Mouse (Mus musculus): ENCODE results near the gene Crocc.

Crocc gene

DNA sequence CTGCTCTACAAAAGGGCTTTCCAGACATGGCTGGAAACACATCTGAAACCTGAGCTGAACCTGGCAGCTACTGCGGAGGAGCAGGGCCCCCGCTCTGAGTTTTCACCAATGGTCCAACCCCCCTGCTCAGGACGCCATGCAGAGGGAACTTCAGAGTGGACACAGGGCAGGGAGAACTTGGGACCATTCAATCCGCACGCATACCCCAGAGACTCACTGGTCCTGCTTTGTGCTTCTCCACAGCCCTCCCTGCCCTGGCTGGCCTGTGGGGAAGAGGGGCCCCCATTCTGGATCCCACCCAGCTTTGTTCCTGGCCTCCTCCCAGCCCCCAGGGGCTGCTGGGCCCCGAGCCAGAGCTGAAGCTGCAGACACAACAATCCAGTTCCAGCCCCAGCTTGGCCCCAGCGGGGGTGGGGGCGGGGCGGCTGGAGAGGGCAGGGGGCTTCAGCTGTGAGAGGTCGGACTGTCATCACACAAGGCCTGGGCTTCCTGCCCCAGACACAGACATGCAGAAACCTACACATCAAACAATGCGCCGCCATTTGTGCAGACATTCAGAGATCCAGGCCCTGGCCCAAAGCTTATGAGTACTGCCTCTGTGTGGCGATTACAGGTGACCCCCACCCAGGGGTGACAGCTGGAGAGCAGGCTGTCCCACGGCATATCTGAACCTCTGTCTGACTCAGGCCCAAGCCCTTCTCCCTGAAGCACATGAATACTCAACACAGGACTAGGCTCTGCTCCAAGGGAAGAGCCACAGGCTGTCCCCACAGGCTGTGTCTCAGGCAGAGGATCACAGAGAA lies 39.3 kb downstream of the Crocc start:
- no peak for DNase-seq (ENCODE audit: low read depth)

DNA sequence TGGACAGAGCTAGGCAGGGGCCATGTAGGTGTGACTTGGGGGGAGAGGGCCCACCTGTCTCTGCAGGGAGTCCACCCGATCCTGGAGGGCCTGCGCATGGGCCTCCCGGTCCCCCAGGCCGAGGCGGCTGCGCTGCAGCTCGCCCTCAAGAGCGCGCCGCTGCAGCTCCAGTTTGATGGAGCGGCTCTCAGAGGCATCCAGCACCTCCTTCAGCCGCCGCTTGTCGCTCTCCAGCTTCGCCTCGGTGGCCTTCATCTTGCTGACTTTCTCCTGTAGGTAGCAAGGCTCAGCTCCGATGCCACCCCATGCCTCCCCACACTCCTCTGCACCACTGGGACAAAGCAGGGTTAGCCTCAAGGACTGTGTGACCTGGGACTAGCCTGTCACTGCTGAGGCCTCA lies 40.1 kb downstream of the Crocc start:
- DNase-seq (ENCODE audit: low read depth): no peak

DNA sequence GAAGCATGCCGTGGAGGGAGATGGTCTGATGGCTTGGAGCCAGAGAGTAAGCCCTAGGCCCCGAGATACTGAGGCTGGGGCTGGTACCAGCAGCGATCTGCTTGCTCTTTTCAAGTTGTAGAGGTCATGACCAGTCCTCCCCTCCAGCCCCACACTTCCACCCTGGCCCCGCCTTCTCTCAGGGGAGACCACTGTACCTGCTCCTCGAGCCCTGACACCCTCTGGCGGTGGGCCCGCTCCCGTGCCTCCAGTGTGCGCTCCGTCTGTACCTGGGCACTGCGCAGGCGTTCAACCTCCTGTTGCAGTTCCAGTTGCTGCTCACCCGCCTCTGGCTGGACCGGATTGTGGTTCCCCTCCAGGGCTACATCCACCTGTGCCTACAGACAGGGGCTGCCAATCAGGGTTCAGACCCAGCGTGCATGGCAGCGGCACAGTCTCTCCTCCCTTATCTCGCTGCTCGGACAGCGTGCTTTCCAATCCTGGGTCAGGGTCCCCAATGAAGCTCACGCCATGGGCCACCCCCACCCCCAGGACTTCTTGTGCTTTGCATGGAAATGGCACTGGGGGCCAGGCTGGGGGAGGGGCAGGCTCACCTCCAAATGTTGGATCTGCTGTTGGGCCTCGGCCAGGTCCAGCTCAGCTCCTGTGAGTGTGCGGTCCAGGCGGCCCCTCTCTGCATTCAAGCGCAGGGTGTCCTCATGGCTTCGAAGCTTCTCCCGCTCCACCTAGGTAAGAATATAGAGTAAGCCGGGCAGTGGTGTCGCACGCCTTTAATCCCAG lies 42.5 kb downstream of the Crocc start:
- DNase-seq (ENCODE audit: low read depth): no peak

DNA sequence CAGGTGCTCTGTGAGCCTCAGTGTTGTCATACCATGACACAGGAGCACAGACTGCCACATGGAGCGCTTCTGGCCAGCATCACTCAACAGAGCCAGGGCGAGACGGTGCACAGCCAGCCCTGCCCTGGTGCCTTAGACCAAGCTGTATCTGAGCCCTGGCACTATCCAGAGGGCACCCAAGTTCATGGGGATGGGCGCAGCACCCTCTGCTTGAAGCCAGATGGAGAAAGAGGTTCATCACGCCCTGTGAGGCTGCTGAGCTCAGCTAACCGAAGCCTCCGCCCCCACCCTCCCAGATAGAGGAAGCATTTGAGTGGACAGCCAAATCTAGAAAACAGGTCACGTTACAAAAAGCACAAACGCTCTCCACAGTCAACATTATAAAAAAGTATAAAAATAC lies 44.0 kb downstream of the Crocc start:
- DNase-seq (ENCODE audit: low read depth): no peak

DNA sequence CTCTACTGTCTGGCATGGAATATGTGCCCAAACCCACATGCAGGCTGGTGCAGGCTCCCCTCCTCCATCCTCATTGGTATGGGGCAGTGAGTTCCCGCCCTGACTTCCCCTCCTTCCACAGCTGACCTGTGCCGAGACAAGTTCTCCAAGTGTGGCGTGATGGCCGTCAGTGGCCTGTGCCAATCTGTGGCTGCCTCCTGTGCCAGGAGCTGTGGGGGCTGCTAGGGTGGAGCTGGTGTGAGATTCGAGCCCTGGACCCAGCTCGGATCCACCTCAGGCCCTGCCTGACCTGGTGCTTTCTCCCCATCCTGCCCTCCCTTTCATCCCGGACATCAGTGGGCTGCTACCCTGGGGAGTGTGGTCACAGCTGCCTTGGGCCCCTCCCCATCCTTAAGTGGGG lies 45.0 kb downstream of the Crocc start:
- no peak for DNase-seq (ENCODE audit: low read depth)

DNA sequence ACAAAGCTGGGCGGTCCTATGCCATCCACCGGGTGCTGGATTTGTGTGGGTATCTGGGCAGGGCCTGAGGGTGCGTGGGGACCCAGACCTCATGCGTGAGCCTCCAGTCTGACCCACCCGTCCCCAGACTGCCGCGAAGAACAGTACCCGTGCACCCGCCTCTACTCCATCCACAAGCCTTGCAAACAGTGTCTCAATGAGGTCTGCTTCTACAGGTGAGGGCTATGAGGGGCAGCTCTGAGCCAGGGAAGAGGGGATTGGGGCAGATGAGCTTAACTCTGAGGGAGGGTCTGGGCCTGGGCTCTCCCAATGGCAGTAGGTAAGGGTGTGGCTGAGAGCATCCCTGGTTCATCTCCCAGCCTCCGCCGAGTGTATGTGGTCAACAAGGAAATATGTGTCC lies 45.5 kb downstream of the Crocc start:
- DNase-seq (ENCODE audit: low read depth): no peak

DNA sequence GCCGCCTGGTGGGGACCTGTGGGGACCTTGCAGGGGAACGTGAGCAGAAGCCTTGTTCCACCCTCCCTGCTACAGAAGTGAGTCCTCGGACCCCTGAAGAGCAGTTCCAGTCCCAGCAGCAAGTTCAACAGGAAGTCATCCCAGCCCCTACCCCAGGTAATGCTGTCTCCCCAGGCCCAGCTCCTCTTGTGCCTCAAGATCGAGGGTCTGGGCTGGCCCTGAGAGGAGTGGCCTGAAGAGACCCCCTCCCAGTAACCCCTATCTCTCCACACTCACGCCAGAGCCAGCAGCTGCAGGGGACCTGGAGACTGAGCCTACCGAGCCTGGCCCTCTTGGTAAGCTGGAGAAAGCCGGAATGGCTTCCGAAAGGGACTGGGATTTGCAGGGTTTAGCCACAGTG lies 46.2 kb downstream of the Crocc start:
- no peak for DNase-seq (ENCODE audit: low read depth)

DNA sequence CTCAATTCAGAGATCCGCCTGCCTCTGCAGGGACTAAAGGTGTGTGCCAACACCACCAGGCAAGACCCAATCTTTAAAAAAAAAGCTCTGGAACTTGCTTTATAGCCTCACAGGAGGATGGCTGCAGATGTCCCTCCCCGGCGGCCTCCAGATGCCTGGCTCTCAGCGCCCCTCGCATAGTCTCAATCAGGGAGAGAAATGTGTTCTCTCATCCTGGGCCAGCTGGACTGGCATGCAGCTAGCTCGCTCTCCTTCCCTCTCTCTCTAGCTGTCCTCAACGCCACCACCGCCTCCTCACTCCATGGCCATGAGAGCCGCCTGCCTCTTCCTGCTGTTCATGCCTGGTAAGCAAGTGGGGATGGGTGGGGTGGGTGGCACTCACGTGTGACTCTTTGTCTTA lies 47.8 kb downstream of the Crocc start:
- DNase-seq (ENCODE audit: low read depth): no peak

DNA sequence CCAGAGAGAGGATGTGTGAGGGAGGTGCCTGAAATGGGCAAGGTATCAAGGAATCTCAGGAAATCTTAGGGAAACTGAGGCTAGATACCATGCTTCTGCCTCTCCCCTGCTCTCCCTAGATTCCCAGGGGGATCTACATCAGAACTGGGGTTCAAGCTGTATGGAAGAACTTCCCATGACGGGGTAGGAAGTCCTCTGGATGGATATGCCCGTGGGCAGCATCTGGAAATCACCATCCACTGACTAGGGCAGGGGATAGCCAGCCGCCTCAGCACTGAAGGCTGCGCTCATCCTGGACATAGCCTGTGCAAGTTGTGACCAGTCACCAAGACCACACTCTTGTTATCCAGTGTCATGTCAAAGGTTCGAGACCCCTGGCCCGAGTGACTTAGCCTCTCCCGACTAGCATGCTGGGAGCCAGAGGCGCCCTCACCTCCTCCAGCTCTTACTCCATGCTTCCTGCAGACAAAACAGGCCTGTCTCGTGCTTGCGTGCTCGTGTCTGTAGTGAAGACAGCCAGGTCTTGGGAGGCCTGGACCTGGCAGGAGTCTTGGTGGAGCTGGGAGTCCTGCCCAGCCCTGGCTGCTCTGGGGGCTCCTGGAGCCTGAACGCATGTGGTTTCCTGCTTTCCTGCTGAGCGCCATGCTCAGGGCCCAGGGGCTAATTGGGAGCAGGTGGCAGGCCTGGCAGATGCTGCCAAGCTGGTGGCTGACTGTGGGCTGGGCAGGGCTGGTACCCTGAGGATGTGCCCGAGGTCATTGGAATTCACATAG lies 48.6 kb downstream of the Crocc start:
- DNase-seq (ENCODE audit: low read depth): no peak

DNA sequence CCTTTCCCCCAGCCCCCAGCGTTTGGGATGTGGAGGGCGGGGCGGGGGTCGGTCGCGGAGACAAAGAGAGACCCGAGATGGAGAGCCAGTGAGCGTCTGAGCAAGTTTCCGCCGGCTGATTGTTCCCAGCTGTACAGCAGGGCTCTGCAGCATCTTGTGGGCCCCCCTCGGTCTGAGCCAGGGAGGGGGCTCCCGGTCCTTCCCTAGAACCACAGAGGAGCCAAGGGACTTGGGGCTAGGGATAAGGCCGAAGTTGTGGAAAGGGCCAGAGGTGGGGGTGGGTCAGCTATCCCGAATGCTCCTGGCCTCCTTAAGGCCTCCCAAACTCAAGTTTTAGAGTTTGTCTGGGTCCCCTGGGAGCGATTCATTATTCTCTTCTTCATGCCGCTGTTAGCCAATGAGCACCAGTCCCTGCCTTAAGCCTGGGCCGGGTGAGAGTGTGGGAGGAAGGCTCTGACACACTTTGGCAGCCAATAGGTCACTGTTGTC lies 49.4 kb downstream of the Crocc start:
- no peak for DNase-seq (ENCODE audit: low read depth)

DNA sequence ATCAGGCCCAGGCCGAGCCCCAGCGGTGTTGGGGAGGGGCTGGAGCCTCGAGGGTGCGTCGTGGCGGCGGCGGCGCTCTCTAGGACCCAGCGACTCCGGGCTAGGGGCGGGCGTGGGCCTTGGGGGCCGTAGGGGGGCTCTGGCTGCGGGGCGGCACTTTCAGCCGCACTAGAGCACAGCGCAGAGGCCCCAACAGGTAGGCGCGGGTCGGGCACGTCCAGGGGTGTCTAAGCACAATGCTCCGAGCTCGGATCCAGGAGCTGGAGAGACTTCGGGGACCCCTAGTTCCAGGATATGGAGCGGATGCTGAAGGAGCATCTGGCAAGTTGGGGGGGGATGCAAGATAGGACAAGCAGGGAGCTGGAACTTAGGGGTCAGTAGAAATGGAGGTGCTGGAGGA lies 49.8 kb downstream of the Crocc start:
- DNase-seq (ENCODE audit: low read depth): no peak

DNA sequence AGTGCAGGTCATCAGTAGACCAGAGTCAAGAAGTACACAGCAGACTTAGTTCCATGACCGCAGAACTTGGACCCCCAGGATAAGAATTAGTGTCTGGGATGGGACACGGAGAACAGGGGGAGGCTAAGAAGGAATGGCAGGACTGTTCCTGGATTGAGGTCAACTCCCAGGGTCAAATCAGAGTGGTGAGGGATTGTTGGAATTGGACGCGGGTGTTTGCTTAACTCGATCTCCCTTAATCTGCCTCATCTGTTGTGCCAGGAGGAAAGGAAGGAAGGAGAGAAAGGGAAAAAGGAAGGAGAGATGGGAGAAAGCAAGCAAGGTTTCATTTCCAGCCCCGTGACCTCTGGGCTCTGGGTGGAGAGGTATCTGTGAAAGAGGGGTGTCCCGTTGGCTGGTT lies 50.2 kb downstream of the Crocc start, which contains the start of gene Mfap2:
Mfap2 (plus strand) TSS at position 301 of the 400 bp plus-strand sequence.
- DNase-seq (ENCODE audit: low read depth): no peak

DNA sequence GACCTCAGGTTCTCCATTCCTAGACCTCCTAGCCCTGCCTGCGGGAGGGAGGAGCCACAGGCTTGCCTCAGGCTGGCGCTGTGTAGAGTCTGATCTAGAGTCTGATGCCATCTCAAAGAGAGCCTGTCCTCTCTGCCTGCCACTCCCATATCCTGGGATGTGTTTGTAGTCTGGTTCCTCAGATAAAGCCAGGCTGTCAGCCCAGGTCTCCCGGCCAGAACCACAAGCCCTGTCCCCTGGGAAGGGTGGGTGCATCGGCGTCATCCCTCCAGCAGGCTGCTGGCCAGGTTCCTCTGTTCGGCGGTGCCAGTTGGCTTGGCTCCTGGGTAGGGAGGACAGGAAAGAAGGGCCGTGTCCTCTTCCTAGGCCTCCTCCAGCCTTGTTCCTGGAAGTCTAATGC lies 52.3 kb downstream of the Crocc start:
- no peak for DNase-seq (ENCODE audit: low read depth)

DNA sequence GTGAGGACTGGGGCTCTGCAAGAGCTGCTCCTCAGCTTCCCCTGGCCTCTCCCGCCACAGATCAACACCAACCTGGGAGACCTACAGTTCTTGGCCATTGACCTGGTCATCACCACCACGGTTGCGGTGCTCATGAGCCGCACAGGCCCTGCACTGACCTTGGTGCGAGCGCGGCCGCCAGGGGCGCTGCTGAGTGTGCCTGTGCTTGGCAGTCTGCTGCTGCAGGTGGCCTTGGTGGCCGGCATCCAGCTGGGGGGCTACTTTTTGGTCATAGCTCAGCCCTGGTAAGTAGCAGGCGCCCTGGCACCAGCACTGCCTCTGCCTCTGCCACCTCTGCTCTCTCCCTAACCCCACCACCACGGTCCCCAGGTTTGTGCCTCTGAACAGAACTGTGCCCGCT lies 54.4 kb downstream of the Crocc start:
- DNase-seq (ENCODE audit: low read depth): no peak

DNA sequence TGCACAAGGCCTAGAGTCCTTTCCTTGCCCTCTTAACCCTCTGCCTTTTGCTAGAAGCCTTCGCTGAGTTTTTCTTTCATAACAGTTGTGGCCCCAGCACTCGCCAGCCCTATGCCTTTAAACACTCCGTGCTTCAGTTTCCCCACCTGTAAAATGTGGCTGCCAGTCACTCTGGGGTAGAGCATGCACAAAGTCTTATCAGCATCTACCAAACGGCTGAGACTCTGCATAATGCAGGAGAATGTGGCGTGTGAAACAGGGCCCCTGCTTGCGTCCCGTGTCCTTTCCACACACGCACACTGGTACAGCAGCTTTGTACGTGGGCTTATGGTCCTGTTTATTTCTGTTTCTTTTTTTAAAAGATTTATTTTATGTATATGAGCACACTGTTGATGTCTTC lies 63.5 kb downstream of the Crocc start:
- no peak for DNase-seq (ENCODE audit: low read depth)

DNA sequence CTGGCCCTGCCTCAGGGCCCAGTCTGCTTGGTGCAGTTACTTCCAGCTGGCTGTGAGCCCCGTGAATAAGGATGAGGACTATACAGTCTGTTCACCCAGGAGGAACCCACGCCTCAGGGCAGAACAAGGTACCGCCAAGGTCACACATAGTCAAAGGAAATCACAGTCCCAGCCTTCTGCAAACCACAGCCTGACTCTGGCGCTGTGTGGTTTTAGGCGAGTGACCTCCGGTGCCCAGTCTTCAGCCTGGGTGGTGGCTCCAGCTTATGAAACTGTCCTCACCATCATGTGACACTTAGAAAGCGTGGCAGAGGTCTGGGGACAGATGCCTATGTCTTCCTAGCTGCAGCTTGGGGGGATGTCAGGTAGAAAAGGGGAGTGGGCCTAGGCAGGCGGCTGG lies 64.5 kb downstream of the Crocc start:
- DNase-seq (ENCODE audit: low read depth): no peak

DNA sequence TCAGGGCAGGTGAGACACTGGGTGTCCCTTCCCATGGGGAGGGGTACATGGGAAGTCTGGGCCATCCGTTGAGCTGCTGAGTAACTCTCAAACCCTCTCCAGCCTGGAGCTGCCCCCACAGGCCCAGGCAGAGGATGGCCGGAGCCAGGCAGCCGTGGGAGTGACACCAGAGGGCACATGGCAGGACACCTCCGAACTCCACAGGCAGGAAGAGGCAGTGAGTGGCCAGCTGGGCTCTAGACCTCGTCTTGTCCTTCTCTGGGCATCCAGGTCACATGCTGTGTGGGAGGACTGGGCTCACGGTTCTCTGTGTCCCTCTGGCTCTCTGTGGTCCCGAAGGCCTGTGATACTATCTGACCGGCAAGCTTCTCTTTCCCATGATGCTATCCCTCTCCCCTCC lies 66.5 kb downstream of the Crocc start:
- DNase-seq (ENCODE audit: low read depth): no peak

DNA sequence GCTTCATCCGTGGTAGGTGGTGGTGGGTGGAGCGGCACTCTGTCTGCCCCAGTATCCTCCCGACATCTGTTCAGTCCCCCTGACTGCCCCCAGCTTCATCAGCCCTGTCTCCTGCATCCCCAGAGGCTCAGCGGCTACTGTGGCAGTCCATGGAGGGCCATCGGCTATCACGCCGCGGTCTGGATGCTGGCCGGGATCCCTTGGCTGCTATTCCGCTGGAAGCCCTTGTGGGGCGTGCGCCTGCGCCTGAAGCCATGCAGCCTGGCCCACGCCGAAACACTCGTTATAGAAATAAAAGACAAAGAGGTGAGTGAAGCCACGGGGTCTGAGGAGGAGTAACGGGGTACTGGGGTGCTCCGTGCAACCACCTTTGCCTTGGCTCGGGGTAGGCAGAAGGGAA lies 68.1 kb downstream of the Crocc start:
- no peak for DNase-seq (ENCODE audit: low read depth)

DNA sequence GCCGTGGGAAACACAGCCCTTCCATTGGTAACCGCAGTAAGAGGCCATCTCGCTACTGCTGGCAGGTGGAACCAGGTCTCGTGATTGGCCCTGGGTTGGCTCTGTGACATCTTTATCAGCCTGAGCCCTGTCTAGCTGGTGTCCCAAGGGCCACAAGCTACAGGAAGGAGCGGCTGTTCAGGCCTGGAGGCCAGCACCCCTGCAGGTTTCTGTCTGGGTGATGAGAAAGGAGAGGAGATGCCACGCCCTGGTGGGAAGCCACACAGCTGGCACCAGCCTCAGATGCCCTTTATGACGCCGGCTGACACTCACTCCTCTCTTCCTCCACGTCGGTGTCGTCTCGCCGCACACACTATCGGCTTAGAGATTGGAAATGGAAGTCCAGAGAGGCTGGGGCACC lies 70.9 kb downstream of the Crocc start:
- no peak for DNase-seq (ENCODE audit: low read depth)

DNA sequence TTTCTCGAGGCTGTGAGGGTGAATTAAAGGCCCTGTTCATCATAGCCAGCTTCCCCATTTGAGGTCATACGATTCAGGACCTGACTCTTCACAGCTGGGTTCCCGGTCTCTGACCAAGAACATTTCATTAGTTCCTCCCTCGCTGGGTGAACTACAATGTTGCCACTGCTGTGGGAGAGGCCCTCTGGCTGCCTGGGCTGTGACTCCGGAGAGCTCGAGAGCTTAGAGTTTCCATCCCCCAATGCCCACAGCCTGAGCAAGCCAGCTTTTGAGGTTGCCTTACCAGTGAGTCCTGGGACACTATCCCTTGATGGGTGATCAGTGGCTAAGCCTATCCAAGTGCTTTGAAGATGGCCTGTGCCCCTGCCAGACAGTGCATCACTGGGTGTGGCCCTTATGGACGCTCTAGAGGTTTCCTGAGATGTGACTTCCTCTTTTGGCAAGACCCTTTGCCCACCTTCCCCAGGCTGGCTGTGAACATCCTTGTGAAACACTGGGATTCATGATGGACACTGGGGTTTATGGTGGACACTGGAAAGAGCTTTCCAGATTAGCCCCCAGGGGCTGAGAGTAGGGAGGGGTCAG lies 71.6 kb downstream of the Crocc start:
- DNase-seq (ENCODE audit: low read depth): no peak

DNA sequence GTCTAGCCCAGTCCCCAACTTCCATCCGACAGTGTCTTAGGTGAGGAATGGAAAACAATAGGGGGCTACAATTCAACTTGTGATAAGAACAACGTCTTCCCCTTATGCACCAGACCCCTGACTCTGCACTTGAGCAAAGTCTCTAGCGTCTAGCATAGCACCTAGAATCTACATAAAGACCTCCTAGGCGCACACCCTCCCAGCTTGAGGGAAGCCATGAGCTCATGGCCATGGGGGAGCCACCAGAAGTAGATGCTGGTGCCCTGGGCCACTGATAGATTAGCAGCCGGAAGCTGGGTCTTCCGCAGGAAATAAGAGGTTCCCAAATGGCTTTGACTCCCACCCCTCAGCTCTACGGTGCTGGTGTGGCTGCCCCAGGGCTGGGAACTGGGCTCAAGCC lies 72.9 kb downstream of the Crocc start:
- DNase-seq (ENCODE audit: low read depth): no peak

DNA sequence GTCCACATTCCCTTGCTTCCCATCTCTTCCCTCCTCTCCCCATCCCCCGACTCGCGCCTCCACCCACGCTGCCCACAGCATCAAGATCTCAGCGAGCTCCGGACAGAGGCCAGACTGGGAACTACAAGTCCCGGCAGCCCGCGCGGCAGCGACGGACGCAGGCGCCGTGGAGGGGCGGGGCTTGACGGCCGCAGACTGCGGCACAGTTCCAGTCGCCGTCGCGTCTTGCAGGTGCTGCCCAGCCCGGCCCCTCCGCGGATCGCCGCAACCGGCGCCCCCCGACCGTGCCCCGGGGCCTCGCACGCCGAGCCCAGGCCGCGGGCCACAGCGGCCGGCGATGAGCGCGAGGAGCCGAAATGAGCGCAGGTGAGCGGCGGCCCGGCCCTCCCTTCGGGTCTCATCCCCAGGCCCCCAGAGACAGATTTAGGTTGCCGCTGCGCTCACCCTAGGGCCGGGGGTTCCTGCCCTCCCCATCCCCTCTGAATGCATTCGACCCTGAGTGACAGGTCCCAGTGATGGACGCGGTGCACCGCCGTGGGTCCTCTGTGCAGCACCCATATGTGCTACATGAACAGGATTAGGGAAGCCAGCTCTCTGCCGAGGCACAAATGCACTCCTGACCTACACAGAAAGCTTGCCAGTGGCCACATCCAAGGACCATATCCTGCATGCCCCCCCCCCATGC lies 73.5 kb downstream of the Crocc start, which contains the start of gene Atp13a2:
Atp13a2 (plus strand) TSS at position 163 of the 685 bp plus-strand sequence.
- DNase-seq (ENCODE audit: low read depth): peak; percentile 85

Measured in naive thymus-derived CD4-positive, alpha-beta T cell, adult 2 months (primary cell).